Mouse (Mus musculus): ENCODE measurements around the gene Aldh16a1. TPM values are rescaled to one million over a fixed set of nuclear protein-coding genes. Genes with fewer than 3 reads are reported as not detected.
"Not testable (repeated sequence)": the region's sequence is repeated elsewhere in the genome, so short reads cannot be mapped to it uniquely, and the experiment has no call there.

The Aldh16a1 gene
- total RNA-seq, 2 experiments from 2014 or later: 34.8 to 51.6 TPM

DNA sequence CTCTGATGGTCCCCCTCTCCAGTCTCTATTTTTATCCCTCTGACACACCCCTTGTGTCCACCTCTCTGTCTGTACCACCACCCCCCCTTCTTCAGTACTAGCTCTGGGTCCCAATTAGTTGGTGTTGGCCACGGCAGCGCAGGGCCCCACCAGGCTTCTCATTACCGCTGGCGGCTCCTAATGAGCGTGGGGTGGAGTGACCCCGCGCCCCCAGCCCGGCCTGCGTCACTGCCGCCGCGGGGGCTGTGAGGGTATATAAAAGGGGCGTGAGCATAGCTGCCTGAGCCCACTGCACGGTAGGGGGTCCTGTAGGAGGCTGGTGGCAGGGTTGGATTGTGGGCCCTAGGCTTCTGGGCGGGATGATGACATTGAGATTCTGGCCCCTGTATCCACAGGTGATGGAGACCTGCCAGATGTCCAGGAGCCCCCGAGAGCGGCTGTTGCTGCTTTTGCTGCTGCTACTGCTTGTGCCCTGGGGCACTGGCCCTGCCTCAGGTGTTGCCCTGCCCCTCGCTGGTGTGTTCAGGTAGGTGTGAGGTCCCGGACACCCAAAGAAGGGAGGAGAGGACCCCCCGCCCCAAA, 26.6 kb upstream of the Aldh16a1 start, which contains the start of gene Pth2:
TSS of gene Pth2 (plus strand) at position 100 of the 582 bp plus-strand sequence.
- no peak for DNase-seq (ENCODE audit: low spot score in 2 of 2)

DNA sequence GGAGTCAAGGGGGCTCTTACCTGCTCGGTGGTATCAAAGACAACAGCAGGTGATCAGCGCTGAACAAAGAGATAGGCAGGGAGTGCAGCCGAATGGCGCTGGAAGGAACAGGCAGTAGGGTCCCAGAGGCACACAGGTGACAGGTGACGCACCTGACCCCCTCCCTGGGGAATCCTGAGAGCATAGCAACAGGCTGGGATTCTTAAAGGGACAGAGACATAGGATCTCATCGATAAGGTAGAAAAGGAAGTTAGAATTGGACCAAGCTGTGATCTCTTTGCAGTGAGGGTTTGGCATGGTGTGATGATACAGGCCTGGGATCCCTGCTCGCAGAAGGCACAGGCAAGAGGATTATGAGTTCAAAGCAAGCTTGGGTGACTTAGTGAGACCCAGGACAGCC, 25.1 kb upstream of the Aldh16a1 start, which contains the start of gene Gfy:
TSS of gene Gfy (minus strand) at position 101 of the 400 bp plus-strand sequence.
- DNase-seq (ENCODE audit: low spot score in 2 of 2): no peak

GRCm38 (mm10) chr7:45178550-45178949, 24.2 kb upstream of the Aldh16a1 start:
- DNase-seq (ENCODE audit: low spot score in 2 of 2): no peak

- DNase-seq (ENCODE audit: low spot score in 2 of 2): no peak
Measured at GRCm38 (mm10) chr7:45176356-45176755, 22.0 kb upstream of the Aldh16a1 start.

DNA sequence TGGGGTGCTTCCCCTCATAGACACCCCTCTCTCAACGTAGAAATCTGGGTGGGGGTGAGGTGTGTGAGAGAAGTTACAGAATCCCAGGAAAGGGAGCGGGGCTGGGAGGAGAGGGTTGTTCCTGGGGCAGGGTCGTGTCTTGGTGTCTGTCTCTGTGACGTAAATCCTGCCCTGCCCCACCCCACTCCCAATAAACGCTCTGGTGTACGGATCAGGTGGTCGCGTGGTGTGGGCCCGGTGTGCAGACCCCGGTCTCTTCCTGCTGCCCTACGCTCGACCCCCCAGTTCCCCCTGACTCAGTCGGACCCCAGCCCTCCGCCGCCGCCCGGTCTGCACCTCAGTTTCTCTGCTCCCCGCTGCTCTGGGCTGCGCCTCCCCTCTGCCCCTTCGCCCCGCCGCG, 21.5 kb upstream of the Aldh16a1 start:
- DNase-seq (ENCODE audit: low spot score in 2 of 2): no peak

GRCm38 (mm10) chr7:45175398-45175797, 21.0 kb upstream of the Aldh16a1 start:
- no peak for DNase-seq (ENCODE audit: low spot score in 2 of 2)

GRCm38 (mm10) chr7:45174567-45175280, 20.3 kb upstream of the Aldh16a1 start:
- no peak for DNase-seq (ENCODE audit: low spot score in 2 of 2)

GRCm38 (mm10) chr7:45173772-45174171, 19.4 kb upstream of the Aldh16a1 start:
- DNase-seq (ENCODE audit: low spot score in 2 of 2): not testable (repeated sequence)

DNA sequence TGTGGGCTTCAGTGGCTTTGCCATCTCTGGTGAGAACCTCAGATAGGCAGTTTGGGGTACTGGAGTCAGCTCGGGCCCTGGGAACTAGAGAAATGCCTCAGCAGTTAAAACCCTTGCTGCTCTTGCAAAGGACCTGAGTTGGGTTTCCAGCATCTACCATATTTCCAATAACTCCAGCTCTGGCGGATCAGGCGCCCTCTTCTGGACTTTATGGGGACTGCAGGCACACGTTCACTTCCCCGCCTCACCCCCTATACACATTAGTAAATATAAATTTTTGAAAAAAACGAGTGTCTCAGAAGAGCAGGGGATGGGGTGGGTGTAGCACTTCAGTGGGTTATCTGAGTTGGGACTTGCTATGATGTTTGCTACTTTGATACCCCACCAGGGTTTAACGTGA, 18.6 kb upstream of the Aldh16a1 start:
- DNase-seq (ENCODE audit: low spot score in 2 of 2): no peak

- DNase-seq (ENCODE audit: low spot score in 2 of 2): no peak
Measured at GRCm38 (mm10) chr7:45169495-45169894, 15.1 kb upstream of the Aldh16a1 start.

DNA sequence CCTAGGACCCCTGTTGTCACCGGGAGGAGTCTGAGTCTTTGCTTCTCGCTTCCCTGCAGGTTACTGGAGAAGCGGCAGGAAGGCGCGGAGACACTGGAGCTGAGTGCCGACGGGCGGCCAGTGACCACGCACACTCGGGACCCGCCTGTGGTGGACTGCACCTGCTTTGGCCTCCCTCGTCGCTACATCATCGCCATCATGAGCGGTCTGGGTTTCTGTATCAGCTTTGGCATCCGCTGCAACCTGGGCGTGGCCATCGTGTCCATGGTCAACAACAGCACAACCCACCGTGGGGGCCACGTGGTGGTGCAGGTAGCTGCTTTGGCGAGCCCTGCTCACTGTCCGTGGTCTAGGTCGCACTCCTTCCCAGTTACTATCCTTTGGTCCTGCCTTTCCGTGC, 14.3 kb upstream of the Aldh16a1 start:
- no peak for DNase-seq (ENCODE audit: low spot score in 2 of 2)

DNA sequence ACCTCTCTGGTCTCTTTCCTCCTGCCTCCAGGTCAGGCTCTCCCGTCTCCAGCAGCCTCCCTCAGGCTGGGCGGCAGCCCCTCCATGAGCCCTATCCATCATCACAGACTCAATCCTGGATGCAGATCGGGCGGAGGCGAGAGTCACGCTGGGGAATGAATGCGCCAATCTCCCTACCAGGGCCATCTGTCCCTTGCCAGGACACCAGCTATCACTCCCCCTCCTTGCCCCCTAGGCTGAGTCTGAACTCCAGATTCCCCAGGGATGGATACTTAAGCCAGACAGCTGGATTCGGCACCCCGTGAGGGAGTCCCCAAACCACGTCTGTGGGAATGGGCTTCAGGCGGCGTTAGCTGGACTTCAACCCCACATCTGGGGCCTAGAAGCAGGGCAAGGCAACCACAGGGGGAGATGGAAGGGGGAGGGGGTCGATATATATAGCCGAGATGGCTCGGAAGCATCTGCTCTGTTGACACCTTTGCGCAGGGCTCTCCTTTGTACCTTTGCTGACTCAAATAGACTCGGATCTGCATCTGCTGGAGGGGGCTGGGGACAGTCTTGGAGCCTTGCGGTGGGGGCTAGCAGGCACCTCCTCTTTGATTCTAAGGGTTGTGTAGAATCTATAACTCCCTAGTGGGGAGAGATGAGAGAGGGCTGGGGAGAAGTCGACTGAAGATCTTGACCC, 13.5 kb upstream of the Aldh16a1 start:
- DNase-seq (ENCODE audit: low spot score in 2 of 2): no peak

- no peak for DNase-seq (ENCODE audit: low spot score in 2 of 2)
Measured at GRCm38 (mm10) chr7:45166950-45167401, 12.6 kb upstream of the Aldh16a1 start.

- no peak for DNase-seq (ENCODE audit: low spot score in 2 of 2)
Measured at GRCm38 (mm10) chr7:45165701-45166100, 11.3 kb upstream of the Aldh16a1 start.

GRCm38 (mm10) chr7:45164833-45165232, 10.4 kb upstream of the Aldh16a1 start:
- DNase-seq (ENCODE audit: low spot score in 2 of 2): no peak

DNA sequence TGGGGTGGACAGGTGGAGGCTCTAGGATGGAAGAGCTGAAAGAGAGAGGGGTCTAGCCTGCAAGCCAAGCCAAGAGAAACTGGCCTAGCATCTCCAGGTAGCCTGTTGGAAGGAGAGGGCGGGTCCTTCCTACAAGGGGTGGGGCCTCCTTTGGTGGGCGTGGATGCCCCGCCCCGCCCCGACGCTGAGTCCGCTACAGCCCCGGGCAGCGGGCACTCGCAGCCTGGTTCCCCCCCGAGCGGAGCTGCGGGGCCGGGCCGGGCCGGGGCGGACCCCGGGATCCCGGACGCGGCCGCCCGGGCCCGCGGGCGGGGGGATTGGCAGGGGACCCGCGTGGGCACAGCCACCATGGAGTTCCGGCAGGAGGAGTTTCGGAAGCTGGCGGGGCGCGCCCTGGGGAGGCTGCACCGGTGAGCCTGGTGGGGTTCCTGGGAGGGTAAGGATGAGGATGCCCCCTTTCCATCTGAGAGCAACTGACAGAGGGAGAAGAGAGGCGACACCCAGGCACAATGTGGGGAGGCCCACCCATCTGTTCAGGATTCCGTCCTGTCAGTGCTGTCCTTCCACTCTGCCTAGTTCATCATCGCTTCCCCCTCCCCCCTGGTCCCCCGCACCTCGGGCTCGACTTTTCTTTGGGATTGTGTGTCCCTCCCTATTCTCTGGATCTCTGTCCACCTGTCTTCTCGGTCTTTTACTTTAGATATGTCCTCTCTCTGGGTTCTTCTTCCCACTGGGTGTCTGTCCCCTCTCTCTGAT, 9.5 kb upstream of the Aldh16a1 start, which contains the start of gene Slc17a7:
TSS of gene Slc17a7 (plus strand) at position 215 of the 756 bp plus-strand sequence.
- DNase-seq (ENCODE audit: low spot score in 2 of 2): no peak

DNA sequence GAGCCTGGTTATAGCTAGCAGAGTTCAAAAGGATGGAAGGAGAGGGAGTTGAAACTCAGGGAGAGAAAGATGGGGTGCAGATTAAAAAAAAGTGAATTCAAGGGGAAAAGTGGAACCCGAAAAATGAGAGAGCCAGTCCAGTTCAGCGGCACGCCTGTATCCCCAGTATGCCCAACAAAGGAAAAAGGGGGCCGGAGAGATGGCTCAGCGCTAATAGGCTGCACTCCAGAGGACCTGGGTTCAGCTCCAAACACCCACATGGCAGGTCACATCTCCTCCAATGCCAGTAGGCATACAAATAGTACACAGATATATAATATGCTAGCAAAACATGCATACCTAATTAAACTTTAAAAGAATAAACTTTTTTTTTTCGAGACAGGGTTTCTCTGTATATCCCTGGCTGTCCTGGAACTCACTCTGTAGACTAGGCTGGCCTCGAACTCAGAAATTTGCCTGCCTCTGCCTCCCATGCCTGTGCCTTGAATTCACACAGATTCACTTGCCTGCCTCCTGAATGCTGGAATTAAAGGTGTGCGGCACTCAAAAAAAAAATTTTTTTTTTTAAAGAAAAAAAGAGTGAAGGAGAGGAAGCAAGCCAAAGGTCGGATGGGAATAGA, 8.7 kb upstream of the Aldh16a1 start:
- no peak for DNase-seq (ENCODE audit: low spot score in 2 of 2)

DNA sequence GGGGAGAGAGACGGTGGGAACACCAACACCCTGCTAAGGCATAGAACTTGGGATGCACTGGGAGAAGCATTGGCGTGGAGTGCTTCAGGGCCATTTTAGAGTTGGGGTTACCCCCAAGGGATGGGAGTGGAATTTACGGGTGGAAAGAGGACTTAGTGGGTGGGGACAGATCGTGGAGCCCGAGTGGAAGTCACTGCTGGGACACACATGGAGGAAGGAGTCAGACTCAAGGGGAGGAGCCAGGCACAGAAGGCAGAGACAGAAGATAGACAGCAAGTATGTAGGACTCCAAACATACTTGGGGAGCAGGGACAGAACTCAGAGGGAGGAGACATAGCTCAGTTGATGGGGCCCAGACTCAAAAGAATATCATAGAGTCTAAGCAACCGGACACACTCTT, 8.2 kb upstream of the Aldh16a1 start:
- DNase-seq (ENCODE audit: low spot score in 2 of 2): no peak

DNA sequence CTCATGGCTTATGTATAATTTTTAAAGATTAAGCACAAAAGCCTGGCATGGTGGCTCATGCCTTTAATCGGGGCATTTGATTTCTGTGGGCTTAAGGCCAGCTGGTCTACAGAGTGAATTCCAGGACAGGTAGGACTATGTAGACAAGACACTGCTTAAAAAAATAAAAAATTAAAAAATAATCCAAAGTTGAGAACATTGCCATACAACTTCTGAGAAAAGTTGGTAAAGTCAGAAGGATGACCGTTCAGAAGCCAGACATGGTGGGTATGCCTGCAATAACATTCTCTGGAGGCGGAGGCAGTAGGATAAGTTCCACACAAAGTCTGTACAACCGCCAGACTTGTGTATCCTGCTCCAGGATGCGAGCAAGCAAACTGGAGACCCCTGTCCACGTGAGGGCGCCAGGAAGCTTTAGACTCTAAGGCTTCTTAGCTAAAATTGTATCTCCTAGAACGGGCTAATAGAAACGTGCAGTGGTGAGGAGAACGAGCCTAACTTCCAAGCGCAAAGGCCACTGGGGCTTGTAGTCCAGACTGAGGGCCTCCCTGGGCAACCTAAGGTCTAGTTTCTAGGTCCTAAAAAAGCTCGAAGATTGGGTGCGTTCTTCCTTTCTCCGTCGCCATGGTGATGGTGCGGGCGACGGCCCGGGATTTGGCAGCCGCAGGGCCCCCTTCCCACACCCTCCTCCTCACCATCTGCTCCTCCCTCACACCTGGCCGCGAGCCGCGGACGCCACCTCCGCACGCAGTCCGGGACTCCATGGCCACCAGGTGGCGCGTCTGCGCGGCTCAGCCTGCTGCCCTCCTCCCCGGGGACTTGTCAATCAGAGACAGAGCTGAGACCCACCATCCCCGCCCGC, 7.5 kb upstream of the Aldh16a1 start:
- peak; percentile 75 to 85 for DNase-seq (ENCODE audit: low spot score in 2 of 2)

- no peak for DNase-seq (ENCODE audit: low spot score in 2 of 2)
Measured at GRCm38 (mm10) chr7:45160866-45161265, 6.5 kb upstream of the Aldh16a1 start.
